Mouse (Mus musculus): Measurements from ENCODE around the gene BC016579.

The BC016579 gene

DNA sequence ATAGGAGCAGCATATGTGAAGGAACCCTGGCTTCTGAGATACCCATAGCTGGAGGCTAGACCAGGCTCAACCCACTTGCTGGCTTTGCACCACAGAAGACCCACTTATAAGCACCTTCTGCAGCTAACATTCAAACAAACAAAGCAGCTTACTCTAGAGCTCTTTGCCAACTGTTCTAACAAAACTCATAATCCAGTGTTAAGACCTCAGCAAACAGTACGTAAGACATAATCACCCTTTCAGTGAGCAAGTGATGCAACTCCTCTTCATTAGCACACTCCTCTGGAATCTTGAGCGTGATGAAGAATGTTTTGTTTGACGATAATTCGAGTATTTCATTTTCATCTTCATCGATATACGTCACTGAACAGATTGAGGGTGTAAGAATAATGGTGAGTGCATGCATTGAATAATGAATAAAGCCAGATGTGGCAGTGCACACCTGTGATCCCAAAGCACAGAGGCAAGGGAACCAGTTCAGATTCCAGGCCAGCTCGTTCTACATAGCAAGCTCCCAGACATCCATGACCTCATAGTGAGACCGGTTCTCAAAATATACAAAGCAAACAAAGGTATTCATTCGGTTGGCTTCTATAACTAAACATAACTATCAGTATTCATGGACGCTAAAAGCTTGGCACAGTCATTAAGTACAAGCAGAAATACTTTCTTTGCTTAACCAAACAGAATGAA, 13.7 kb downstream of the BC016579 start:
- no peak for DNase-seq

DNA sequence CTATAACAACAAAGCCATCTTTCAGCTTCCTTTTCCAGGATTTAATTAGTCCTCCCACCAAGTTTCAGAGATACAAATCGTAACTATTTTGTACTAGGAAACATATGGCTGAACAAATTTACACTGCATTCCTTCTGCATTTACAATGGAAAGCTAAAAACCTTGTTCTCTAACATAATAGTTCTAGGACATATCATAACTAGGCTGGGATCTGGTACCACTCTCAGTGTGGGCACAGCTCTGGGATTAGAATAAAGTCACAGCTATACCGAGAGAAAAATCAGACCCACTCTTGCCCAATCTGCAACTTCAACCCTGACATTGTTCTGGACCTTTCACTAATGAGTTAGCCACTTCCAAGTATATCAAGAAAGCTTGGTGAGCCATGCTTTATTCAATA, 18.0 kb downstream of the BC016579 start:
- DNase-seq, result no peak

DNA sequence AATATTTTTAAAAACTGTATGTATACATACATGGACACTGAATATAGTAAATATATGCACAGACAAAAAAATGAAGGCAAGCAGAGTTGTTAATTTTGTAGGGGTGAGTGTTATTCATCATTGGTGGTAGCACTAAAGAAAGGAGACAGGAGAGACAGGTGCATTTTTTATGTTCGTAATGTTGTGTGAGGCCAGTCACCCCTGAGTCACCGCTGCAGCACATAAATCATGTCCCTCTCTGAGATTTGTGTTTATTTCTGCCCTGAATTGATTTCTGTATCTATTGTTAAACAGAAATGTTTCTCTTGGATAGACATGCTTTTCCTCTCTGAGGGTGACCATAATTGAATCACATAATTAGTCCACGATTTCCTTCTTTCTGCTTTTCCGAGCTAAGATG, 21.4 kb downstream of the BC016579 start:
- DNase-seq, result no peak

DNA sequence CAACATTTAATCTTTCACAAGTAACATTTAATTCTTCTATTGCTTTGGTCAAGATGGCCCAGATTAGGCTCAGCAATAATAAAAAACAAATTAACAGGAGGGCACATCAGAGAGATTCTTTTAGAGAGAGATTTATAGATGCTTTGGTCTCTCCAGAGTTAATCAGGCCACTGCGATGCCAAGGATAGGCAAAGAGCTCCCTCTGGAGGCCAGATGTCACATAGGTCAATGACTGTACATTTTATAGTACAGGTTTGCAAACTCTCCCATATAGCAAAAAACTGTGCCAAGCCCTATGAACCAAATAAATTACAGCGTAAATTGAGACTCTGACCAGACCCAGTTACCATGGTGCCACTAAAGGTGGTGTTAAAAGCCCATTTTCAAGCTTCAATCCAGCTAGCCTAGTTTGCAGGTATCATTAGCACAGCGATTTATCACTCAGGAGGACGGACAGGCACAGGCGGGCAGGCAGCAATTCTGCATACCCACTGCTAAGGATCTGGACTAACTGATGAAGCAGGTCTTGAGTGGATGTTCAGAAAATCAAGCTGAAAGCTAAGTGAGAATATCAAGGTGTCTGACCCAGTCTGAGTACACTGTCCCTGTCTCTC, 23.4 kb downstream of the BC016579 start:
- peak; percentile 67 for DNase-seq

DNA sequence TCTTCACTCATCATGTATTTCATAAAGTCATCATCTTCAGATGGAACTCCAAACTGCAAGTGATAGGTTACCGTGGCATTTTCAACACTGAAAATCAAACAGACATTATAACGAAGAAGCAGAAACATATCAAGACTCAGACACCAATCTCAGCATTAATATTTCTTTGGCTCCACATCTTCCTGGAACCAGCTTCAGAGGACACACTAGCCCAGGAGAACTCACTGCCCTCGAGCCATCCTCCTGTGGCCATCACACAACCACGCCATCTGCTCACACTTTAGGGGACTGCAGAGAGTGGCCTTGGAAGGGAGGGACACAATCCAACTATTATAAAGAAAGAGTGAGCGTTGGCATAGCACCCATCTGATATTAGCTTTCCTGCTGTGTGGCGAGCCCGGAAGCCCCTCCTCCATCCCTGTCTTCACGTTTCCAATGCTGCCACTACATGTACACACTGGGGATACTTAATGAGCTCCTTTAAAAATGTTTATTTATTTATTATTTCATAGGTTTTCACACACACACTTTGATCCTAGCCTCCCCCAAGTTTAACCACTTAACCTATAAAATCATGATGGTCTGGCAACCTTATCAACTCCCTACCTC, 24.3 kb downstream of the BC016579 start:
- DNase-seq, result no peak

DNA sequence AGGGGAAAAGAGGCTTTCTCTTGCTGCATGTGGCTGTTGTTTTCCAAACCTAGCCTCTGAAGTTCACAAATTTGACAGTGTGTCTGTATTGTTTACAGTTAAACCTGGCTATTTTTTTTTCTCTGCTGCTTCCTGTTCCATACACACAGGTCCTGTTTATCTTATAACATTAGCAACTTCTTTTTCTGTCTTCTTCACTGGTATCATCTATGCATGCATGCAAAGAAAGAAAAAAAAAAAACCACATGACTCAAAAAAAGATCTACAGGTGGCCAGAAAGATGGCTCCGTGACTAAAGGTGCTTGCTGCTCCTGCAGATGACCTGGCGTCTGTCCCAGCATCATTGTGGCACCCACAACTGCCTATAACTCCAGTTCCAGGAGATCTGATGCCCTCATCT, 28.5 kb downstream of the BC016579 start:
- DNase-seq, result no peak

DNA sequence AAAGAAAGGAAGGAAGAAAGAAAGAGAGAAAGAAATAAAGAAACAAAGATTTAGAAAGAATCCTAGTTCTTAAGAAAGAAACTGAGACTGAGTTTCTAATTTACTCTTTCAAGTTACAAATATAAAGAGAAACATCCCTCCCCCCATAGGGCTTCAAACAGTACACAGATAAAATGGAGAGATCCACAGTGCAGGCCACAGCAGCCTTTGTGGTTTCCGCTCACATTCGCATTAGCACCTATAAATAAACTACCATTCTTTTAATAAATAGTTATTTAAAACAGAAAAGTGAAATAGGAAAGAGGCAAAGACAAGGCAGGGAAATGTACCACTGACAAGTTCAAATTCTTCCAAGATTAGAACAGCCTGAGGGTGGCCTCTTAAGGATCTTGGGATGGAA, 29.1 kb downstream of the BC016579 start:
- no peak for DNase-seq

DNA sequence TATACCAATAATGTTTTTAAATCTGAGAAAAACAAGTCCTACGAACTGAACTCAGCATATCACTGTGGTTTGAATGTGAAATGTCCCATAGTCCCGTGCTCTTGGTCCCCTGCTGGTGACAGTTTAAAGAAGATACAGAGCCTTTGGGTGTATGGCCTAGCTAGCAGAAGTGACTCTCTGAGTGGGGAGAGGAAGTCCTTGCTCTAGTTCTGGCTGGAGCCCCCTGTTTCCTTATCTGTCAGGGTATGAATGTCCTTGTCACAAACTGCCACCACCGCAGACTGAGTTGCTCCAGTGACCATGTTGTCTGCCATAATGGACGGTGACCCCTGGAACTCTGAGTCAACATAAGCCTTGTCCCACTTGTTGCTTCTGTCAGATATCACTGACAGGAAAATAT, 30.6 kb downstream of the BC016579 start:
- no peak for DNase-seq

DNA sequence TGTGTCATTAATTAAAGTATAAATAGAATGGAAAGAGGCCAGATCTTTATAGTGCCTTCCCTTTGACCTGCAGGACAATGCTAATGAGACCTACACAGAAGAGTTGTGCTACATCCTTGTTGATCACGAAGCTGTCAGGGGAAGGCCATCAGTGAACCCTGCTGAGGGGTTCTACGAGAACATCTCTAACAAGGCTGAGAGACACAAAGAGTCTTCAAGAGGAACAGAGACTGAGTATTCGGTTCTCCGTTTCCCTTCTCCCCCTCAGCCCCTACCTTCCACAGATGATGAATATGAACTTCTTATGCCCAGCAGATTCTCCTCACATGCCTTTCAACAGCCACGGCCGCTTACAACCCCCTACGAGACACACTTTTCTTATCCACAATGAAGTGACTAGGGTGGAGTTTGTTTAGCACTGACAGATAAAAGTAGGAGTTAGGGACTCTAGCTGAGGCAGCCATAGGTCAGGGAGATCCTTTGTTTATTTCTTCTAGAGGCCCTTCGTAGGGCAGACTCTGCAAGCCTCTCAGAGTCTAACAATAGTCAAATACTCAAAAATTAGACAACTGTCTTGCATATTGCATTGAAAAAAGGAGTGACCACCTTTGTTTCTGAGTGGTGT, 34.0 kb downstream of the BC016579 start:
- no peak for DNase-seq

DNA sequence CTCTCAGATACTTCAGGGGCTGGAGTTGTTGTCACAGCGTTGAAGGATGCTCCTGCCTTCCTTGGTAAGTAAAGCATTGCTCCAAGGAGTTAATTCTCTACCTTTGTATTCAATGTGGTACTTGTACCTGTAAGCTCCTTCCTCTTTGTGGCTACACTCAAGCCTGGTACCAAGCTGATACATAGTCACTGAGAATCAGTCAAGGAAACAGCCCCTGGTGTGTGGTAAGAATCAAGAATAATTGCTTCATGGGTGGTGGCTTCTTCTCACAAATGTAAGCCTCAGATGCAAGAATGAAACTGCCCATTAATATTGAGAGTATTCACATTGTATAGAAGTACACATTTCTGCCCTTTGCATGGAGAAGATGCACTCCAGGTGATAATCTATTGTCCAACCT, 37.9 kb downstream of the BC016579 start:
- no peak for DNase-seq

DNA sequence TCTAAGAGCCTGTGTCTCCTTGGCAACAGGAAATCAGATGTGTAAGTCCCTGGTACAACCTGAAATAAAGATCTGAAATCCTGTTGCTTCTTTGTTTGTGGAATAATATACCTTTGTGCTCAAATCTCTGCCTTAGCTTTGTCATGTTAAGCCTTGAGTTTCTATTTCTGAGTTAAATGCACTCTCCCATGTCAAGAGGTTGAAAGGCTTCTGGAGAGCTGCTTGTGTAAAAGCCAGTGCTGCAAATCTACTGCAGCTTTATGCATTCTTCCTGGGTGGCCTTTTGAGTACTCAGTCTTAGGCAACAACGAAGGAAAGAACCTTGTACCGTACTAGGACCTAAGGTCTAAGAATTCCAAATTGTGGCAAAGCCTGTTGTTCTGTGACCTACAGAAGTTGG, 40.6 kb downstream of the BC016579 start:
- no peak for DNase-seq

DNA sequence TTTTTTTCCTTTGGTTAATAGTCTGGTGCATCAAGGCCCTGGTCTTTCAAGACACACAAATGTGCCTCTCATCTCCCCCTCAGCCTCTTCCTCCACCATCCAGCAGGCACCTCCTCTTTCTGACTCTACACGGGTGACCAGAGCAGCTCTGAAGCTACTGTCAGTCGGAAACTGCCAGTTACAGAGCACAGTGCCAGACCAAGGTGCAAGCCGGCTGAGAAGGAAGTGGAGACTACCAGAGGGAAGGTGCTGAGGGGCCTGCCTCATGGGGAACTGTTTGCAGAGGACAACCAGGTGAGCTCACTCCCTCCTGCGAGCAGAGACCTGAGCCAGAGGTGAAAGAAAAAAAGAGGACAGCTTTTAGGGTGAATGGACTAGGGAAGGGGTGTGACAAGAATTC, 43.6 kb downstream of the BC016579 start, which contains the start of gene Gcsam:
Gene Gcsam (plus strand): TSS at position 114 of the 400 bp plus-strand sequence.
- DNase-seq, result no peak

DNA sequence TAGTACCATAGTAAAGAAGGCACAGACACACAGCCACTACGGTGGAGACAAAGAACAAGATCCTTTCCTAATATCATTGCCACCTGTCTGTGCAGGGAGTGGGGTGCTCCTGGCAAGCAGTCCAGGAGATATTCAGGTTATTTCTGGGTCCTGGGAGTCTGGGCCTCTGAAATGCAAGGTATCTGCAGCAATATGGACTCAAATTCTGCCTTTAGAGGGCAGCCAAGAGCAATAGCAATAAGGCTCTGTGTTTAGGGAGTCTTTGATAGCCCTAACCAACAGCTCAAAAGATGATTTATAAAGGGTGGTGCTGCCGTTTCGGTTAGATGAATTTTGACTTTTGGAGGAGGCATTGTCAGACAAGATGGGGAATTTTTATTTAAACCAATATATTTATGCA, 44.6 kb downstream of the BC016579 start:
- DNase-seq, result peak; percentile 33

DNA sequence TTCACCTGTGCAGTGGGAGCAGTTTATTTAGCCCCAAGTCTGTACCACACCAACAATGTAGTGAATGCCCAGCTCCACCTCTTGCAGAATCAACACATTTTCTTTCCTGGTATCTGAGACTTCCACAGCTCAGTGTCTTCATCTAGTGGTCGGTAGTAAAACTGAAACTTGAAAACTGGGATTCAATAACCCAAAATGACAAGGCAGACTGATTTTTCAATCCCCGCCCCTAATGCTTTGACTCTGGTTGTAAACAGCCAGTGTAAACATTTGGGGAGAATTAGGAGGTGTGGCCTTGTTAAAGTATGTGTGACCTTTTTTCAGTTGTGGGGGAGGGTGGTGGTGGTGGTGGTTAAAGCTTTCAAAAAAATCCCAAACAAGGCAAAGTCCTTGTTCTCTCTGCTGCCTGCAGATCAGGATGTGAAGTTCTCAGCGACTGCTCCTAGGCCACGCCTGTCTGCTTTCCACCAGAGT, 45.4 kb downstream of the BC016579 start:
- peak; percentile 64 for DNase-seq

DNA sequence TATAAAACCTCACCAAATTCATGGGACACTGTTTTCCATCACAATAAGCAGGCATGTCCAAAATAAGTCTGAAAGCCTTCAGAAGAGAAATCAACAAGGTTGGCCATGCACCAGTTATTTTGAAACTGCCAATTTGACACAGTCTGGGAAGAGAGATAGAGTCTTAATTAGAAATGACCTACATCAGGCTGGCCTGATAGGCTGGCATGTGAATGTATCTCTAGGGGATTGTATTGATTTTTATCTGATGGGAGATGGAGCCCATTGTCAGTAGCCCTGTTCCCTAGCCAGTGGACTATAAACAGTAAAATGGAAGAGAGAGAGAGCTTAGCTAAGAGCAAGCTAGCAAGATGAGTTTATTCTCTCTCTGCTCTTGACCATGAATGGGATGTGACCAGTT, 58.4 kb downstream of the BC016579 start:
- DNase-seq, result no peak

DNA sequence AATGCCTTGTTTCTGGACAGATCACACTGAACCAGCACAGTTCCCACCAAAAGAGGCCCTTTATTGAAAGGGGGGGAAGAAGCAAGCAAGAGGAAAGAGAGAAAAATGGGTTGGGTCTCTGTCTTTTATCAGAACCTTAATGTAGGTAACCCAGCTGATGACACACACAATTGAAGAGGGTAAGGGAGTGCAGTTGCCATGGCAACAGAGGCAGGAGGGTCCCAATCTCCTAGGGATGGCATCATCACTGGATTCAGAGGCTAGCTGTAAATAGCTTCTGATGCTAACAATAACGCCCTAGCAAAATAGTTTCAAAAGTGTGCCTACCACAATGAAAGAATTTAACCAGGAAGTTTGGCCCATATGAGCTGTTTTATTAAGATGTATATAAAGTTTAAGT, 60.2 kb downstream of the BC016579 start:
- DNase-seq, result no peak

DNA sequence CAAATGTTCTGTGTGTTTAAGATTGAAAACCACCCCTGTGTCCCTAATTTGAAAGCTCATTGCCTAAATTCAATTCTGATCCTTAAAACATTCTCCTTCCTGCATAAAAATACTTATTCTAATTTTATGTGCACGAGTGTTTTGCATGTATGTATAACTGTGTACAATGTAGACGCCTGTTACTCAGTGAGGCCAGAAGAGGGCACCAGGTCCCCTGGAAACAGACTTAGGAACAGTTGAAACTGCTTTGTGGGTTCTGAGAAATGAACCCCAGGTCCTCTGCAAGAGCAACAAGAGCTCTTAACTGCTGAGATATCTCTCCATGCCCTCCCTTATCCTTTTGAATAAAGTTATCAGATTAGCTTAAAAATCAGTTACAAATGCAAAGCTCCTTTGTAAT, 71.4 kb downstream of the BC016579 start:
- peak; percentile 24 for DNase-seq

DNA sequence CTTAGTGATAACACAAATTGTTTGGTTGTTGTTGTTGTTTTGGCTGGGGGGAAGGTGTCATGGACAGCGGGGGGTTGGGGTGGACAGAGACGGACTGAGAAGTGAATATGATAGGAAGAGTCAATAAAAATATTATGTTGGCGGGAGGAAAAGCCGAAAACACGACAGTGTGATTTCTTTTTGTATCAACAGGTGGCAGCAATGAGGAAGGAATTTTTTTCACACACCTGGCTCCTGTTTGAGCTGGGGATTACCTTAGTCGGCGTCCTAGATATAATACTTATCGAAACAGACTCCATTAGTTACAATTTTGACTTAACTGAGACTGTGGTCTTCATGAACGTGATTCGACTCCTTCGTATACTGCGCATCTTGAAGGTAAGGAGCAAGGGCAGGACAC, 74.0 kb downstream of the BC016579 start:
- DNase-seq, result peak; percentile 5
